Mouse (Mus musculus) C2C12 (cell line): ENCODE measurements at regions not wholly inside any gene's neighbourhood (a gene's known extent, or its start where the extent isn't known, plus 50 kb on each side); places are given as distances from the start of the nearest gene placed in this dataset.

Experiments used
- CEBPB ChIP-seq: IDR thresholded peaks from one replicate; pipeline ENCODE4 v1.6.1; 2011; ENCODE audit warnings: low read depth, mild to moderate bottlenecking, control low read depth, moderate library complexity
- CTCF ChIP-seq: IDR thresholded peaks from one replicate; pipeline ENCODE4 v1.5.1; 2011; ENCODE audit not compliant: control insufficient read depth, insufficient read depth, insufficient read length
- MYOG ChIP-seq: IDR thresholded peaks from one replicate; pipeline ENCODE4 v1.6.1; 2011; ENCODE audit not compliant: control insufficient read depth, insufficient read length; ENCODE audit errors: extremely low read depth
- USF1 ChIP-seq: IDR thresholded peaks from one replicate; pipeline ENCODE4 v1.6.1; 2011; ENCODE audit warnings: low read depth, mild to moderate bottlenecking, control low read depth, moderate library complexity

DNA sequence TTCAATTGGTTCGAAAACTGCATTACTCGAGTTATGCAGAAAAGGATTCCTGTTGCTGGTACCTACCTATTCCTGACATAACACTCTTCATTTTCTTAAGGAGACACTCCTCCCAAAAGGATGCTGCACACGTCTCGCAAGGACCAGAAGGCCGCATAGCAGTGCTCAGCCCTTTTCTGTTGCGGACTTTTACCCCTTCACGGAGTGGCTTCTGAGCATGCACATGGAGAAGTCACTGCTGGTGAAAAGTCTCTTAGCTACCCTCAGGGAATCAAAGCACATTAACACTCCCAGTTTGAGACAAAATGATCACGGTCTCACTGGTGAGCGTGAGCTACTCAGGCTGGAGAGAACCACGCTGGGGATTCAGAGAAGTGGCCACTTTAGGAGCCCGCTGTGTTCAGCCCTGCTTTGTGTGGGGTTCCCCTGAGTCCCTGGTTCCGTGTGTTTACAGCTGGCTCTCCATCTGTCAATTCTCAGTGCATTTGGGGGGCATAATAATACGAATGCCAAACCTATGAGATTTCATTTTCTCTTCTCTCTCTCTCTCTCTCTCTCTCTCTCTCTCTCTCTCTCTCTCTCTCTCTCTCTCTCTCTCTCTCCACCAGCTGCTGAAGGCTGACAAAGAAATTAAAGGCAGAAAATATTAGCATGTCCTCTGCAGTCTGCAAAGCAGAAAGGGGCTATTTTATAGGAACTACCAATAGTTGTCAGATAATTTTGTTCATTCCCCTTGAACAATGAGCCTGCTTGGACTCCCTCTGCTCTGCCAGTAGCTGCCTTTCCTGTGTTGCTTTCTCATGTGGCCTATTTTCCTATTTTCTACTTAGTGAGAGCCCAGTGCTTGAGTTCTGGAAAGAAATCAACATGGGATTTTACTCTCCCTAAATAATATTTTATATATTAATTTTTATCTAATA lies 160.7 kb downstream of the Basp1 start:
- TF ChIP-seq CEBPB (no peak), CTCF (no peak), MYOG (no peak), USF1 (no peak)
